Mouse (Mus musculus) ovary, adult 10 weeks (tissue): ENCODE data around the gene Egfl6. TPM values are rescaled to one million over a fixed set of nuclear protein-coding genes. Genes with fewer than 3 reads are reported as not detected.

Experiments used
- polyA plus RNA-seq: library from polyadenylated mRNA; stranded (reverse); fragments of 350-450 nt; fragmentation: Illumina TruSeq; extraction: RNeasy Lipid Tissue Mini Kit (QIAGEN cat#74804); gene quantifications from one replicate; pipeline ENCODE4 v1.2.3, GENCODE M21; 2014

The Egfl6 gene
- polyA plus RNA-seq = 36.9 TPM

DNA sequence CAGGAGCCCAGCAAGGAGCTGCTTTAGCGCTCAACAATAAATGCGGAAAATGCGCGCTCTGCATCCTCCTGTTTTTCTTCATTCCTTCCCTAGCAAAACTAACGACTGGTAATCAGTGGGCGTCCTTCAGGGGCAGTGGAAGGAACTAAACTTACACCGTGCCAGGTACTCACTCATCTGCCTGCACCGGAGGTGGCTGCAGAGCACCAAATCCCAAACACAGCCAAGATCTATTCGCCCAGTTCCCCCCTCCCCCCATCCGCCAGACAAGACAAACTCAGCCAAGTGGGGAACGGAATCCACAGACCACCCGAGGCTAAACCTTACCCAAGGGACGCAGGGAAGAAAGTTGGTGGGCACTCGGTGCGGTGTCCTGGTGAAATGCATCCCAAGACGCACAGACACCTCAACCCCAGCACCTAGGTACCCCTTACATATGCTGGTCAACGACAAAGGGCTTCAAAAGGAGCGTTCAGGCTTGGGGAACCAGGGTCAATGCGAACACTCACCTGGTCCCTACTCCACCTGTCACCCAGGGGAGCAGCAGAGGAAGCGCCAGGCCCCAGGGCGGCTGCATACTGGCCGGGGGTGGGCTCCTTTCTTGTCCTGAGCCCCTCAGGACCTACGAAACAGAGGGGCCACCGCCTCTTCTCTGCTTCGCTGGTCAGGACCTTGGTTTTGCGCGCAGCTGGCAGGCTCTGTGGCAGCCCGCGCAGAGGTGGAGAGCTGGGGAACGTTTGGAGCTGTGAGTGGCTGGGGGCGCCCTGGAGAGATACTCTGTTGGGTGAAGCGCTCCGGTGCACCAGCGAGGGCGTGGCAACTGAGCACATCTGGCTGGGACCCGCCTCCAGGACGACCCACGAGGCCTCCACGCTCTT lies at the start of gene Egfl6:
TSS of gene Egfl6 (minus strand) at position 774 of the 878 bp plus-strand sequence.

DNA sequence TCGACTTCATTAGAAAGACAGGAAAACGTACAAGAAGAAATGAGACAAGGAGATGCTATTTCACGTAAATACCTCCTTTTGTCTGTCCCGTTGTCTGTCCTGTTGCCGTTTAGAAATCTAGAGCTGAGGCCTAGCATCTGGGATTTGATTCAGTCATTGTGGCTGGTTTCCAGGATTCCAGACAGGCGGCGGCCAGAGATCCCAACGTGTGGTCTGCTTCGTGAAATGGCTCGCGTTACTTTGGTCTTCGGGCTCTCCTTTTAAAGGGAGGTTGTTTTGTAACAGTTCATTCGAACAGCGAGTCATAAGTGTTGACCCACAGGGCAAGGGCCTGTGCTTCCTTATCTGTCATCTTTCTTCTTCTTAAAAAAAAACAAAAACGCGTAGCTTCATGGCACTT lies 67.2 kb downstream of the Egfl6 start, which contains the start of gene Tceanc:
TSS of gene Tceanc (minus strand) at position 223 of the 400 bp plus-strand sequence.

DNA sequence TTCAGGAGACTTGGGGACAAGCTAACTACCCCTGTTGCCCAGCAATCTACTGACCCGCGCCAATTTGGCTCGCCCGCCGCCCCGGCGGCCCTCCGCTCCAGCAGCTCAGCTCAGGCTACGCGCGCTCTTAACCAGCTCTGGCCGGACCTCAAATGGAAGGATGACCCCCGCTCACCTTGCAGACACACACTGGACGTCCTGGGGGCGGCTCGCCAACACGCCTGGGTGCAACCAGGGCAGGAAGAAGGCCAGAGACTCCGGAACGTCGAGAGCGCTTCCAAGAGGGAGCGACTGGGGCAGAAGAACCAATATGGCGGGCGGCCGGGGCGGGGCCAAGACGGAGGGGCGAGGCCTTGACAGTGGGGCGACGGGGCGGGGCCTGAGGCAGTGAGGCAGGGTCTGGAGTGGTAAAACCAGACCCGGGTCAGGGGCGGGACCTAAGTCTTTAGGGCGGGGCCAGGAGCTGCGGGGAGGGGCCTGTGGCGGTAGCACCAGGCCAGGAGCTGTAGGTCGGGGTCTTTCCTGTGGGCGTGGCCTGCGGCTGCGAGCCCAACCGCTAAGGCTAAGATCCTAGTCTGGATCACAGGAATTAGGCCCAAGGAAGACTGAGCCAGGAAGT lies 106.0 kb downstream of the Egfl6 start, which contains the start of gene Rab9:
TSS of gene Rab9 (minus strand) at position 503 of the 619 bp plus-strand sequence.

Other genes starting within 250 kb of the Egfl6 start
- 81.2 TPM for gene Trappc2, start 145.1 kb downstream of the Egfl6 start, polyA plus RNA-seq
- gene Ofd1, start 145.0 kb downstream of the Egfl6 start, polyA plus RNA-seq = 29.4 TPM
- gene Rab9, start 105.9 kb downstream of the Egfl6 start, polyA plus RNA-seq = 143 TPM
- gene Tceanc, start 67.2 kb downstream of the Egfl6 start, polyA plus RNA-seq = 15.9 TPM